Mouse (Mus musculus): ENCODE results near the gene Macf1. TPM values are rescaled to one million over a fixed set of nuclear protein-coding genes. Genes with fewer than 3 reads are reported as not detected.

Macf1 gene
- polyA plus RNA-seq, 1 experiment, result 62.9 TPM

- no peak overlapping the region for H3K27ac ChIP-seq (ENCODE audit: insufficient read depth, low read depth, low read length)
- peak; percentile 90 for DNase-seq
- TF ChIP-seq POLR2A (IDR thresholded peaks at IDR 0.05; ENCODE audit: low read depth, low read length), result no peak
- TF ChIP-seq CTCF (conservative IDR thresholded peaks at IDR 0.05; ENCODE audit: insufficient read depth, insufficient read length, low read depth, low read length), result no peak
- peaks cover 39% of the 10 kb centered on the region for H3K4me1 ChIP-seq (ENCODE audit: control insufficient read depth, insufficient read depth, low read length)
- 39% methylated on average over 7 of the region's 7 CpGs for WGBS
- no peak overlapping the region for H3K4me3 ChIP-seq (ENCODE audit: insufficient read depth, low read depth, low read length)
- H3K36me3 ChIP-seq (ENCODE audit: control insufficient read depth, insufficient read depth, low read length), result no peaks in the 10 kb centered on the region
- no peaks in the 10 kb centered on the region for H3K27me3 ChIP-seq (replicated peaks; ENCODE audit: control insufficient read depth, insufficient read depth, low read length)
Observed at GRCm38 (mm10) chr4:123613309-123613947, 70.7 kb downstream of the Macf1 start.

- Histone ChIP-seq H3K36me3 (ENCODE audit: control insufficient read depth, insufficient read depth, low read length) (no peaks in the 10 kb centered on the region), H3K4me1 (ENCODE audit: control insufficient read depth, insufficient read depth, low read length) (peaks cover 25% of the 10 kb centered on the region), H3K27ac (ENCODE audit: insufficient read depth, low read depth, low read length) (no peak overlapping the region), H3K27me3 (replicated peaks; ENCODE audit: control insufficient read depth, insufficient read depth, low read length) (no peaks in the 10 kb centered on the region), H3K4me3 (ENCODE audit: insufficient read depth, low read depth, low read length) (no peak overlapping the region)
- 91% methylated on average over 1 of the region's 1 CpGs for WGBS
- DNase-seq, result no peak
- TF ChIP-seq CTCF (conservative IDR thresholded peaks at IDR 0.05; ENCODE audit: insufficient read depth, insufficient read length, low read depth, low read length), result no peak
- no peak for TF ChIP-seq POLR2A (IDR thresholded peaks at IDR 0.05; ENCODE audit: low read depth, low read length)
Observed at GRCm38 (mm10) chr4:123611940-123612339, 72.2 kb downstream of the Macf1 start.

- 73% methylated on average over 2 of the region's 2 CpGs for WGBS
- H3K4me1 ChIP-seq (ENCODE audit: control insufficient read depth, insufficient read depth, low read length), result peaks cover 23% of the 10 kb centered on the region; the same call in 1 of the 2 replicates
- no peaks in the 10 kb centered on the region for H3K36me3 ChIP-seq (ENCODE audit: control insufficient read depth, insufficient read depth, low read length)
- no peak for TF ChIP-seq POLR2A (IDR thresholded peaks at IDR 0.05; ENCODE audit: low read depth, low read length)
- no peak for TF ChIP-seq CTCF (conservative IDR thresholded peaks at IDR 0.05; ENCODE audit: insufficient read depth, insufficient read length, low read depth, low read length)
- no peaks in the 10 kb centered on the region for H3K27me3 ChIP-seq (replicated peaks; ENCODE audit: control insufficient read depth, insufficient read depth, low read length)
- H3K4me3 ChIP-seq (ENCODE audit: insufficient read depth, low read depth, low read length), result no peak overlapping the region
- H3K27ac ChIP-seq (ENCODE audit: insufficient read depth, low read depth, low read length), result no peak overlapping the region
- DNase-seq, result no peak
Observed at GRCm38 (mm10) chr4:123611241-123611640, 72.9 kb downstream of the Macf1 start.

- no peak for TF ChIP-seq POLR2A (IDR thresholded peaks at IDR 0.05; ENCODE audit: low read depth, low read length)
- TF ChIP-seq CTCF (conservative IDR thresholded peaks at IDR 0.05; ENCODE audit: insufficient read depth, insufficient read length, low read depth, low read length), result peak; percentile 47
- WGBS, result 100% methylated on average over 1 of the region's 1 CpGs
- Histone ChIP-seq H3K4me3 (ENCODE audit: insufficient read depth, low read depth, low read length) (no peak overlapping the region), H3K4me1 (ENCODE audit: control insufficient read depth, insufficient read depth, low read length) (peaks cover 5% of the 10 kb centered on the region; the same call in 1 of the 2 replicates), H3K27ac (ENCODE audit: insufficient read depth, low read depth, low read length) (no peak overlapping the region), H3K27me3 (replicated peaks; ENCODE audit: control insufficient read depth, insufficient read depth, low read length) (no peaks in the 10 kb centered on the region), H3K36me3 (ENCODE audit: control insufficient read depth, insufficient read depth, low read length) (no peaks in the 10 kb centered on the region)
- DNase-seq, result no peak
Observed at GRCm38 (mm10) chr4:123607174-123607573, 77.0 kb downstream of the Macf1 start.

GRCm38 (mm10) chr4:123605948-123606347, 78.2 kb downstream of the Macf1 start:
- no peak for DNase-seq
- Histone ChIP-seq H3K4me1 (ENCODE audit: control insufficient read depth, insufficient read depth, low read length) (no peaks in the 10 kb centered on the region; the same call in 1 of the 2 replicates), H3K27me3 (replicated peaks; ENCODE audit: control insufficient read depth, insufficient read depth, low read length) (no peaks in the 10 kb centered on the region), H3K36me3 (ENCODE audit: control insufficient read depth, insufficient read depth, low read length) (no peaks in the 10 kb centered on the region), H3K27ac (ENCODE audit: insufficient read depth, low read depth, low read length) (no peak overlapping the region), H3K4me3 (ENCODE audit: insufficient read depth, low read depth, low read length) (no peak overlapping the region)
- TF ChIP-seq POLR2A (IDR thresholded peaks at IDR 0.05; ENCODE audit: low read depth, low read length) (no peak), CTCF (conservative IDR thresholded peaks at IDR 0.05; ENCODE audit: insufficient read depth, insufficient read length, low read depth, low read length) (no peak)
- 28% methylated on average over 5 of the region's 5 CpGs for WGBS

GRCm38 (mm10) chr4:123605309-123605708, 78.9 kb downstream of the Macf1 start:
- no peak for DNase-seq
- H3K36me3 ChIP-seq (ENCODE audit: control insufficient read depth, insufficient read depth, low read length), result no peaks in the 10 kb centered on the region
- TF ChIP-seq CTCF (conservative IDR thresholded peaks at IDR 0.05; ENCODE audit: insufficient read depth, insufficient read length, low read depth, low read length) (no peak), POLR2A (IDR thresholded peaks at IDR 0.05; ENCODE audit: low read depth, low read length) (no peak)
- H3K27me3 ChIP-seq (replicated peaks; ENCODE audit: control insufficient read depth, insufficient read depth, low read length), result no peaks in the 10 kb centered on the region
- WGBS, result 85% methylated on average over 1 of the region's 1 CpGs
- no peak overlapping the region for H3K27ac ChIP-seq (ENCODE audit: insufficient read depth, low read depth, low read length)
- no peaks in the 10 kb centered on the region; the same call in 1 of the 2 replicates for H3K4me1 ChIP-seq (ENCODE audit: control insufficient read depth, insufficient read depth, low read length)
- no peak overlapping the region for H3K4me3 ChIP-seq (ENCODE audit: insufficient read depth, low read depth, low read length)

GRCm38 (mm10) chr4:123602700-123603261, 81.4 kb downstream of the Macf1 start:
- H3K27me3 ChIP-seq (replicated peaks; ENCODE audit: control insufficient read depth, insufficient read depth, low read length), result no peaks in the 10 kb centered on the region
- no peak for DNase-seq
- H3K36me3 ChIP-seq (ENCODE audit: control insufficient read depth, insufficient read depth, low read length), result no peaks in the 10 kb centered on the region
- peaks cover 4% of the 10 kb centered on the region; the same call in 1 of the 2 replicates for H3K4me1 ChIP-seq (ENCODE audit: control insufficient read depth, insufficient read depth, low read length)
- WGBS, result 91% methylated on average over 2 of the region's 2 CpGs
- H3K4me3 ChIP-seq (ENCODE audit: insufficient read depth, low read depth, low read length), result no peak overlapping the region
- H3K27ac ChIP-seq (ENCODE audit: insufficient read depth, low read depth, low read length), result no peak overlapping the region
- TF ChIP-seq CTCF (conservative IDR thresholded peaks at IDR 0.05; ENCODE audit: insufficient read depth, insufficient read length, low read depth, low read length) (no peak), POLR2A (IDR thresholded peaks at IDR 0.05; ENCODE audit: low read depth, low read length) (no peak)
